Mouse (Mus musculus) cerebellum, adult 9-10 months (tissue): ENCODE results near the gene Eif3a.

ENCODE experiments used
- DNase-seq: peaks from one replicate; pipeline ENCODE4 v3.0.0; 2022

Gene Eif3a

GRCm38 (mm10) chr19:60790551-60791161 is at the start of gene Eif3a:
Gene Eif3a (minus strand): TSS chr19:60790658.
- peak; percentile 95 for DNase-seq

- peak; percentile 65 for DNase-seq
These were observed 47.3 kb upstream of the Eif3a start for GRCm38 (mm10) chr19:60837747-60838146.

GRCm38 (mm10) chr19:60818677-60819076 is 28.2 kb upstream of the Eif3a start:
- no peak for DNase-seq

- no peak for DNase-seq
These were observed 22.7 kb upstream of the Eif3a start for GRCm38 (mm10) chr19:60813133-60813532.

- no peak for DNase-seq
These were observed 21.6 kb upstream of the Eif3a start for GRCm38 (mm10) chr19:60812036-60812389.

- DNase-seq: peak; percentile 92
These were observed 20.9 kb upstream of the Eif3a start, which contains the start of gene Fam45a for GRCm38 (mm10) chr19:60811098-60812035. Gene Fam45a (plus strand): TSS chr19:60811585.

GRCm38 (mm10) chr19:60809927-60810326 is 19.5 kb upstream of the Eif3a start:
- DNase-seq: no peak

- DNase-seq: no peak
These were observed 14.4 kb upstream of the Eif3a start for GRCm38 (mm10) chr19:60804903-60805302.

- no peak for DNase-seq
These were observed 9.6 kb upstream of the Eif3a start for GRCm38 (mm10) chr19:60799867-60800569.

GRCm38 (mm10) chr19:60797415-60797814 is 7.0 kb upstream of the Eif3a start:
- no peak for DNase-seq

GRCm38 (mm10) chr19:60795244-60795643 is 4.8 kb upstream of the Eif3a start:
- DNase-seq: no peak

- no peak for DNase-seq
These were observed 2.8 kb upstream of the Eif3a start for GRCm38 (mm10) chr19:60793170-60793707.

- DNase-seq: no peak
These were observed 706 bp upstream of the Eif3a start for GRCm38 (mm10) chr19:60791164-60791563.

GRCm38 (mm10) chr19:60789919-60790506 is 445 bp downstream of the Eif3a start:
- peak; percentile 61 for DNase-seq

GRCm38 (mm10) chr19:60789452-60789851 is 1.0 kb downstream of the Eif3a start:
- no peak for DNase-seq

- DNase-seq: no peak
These were observed 2.1 kb downstream of the Eif3a start for GRCm38 (mm10) chr19:60788214-60788960.

- no peak for DNase-seq
These were observed 2.9 kb downstream of the Eif3a start for GRCm38 (mm10) chr19:60787465-60788150.

GRCm38 (mm10) chr19:60784712-60785111 is 5.7 kb downstream of the Eif3a start:
- DNase-seq: no peak

- DNase-seq: no peak
These were observed 8.4 kb downstream of the Eif3a start for GRCm38 (mm10) chr19:60782034-60782433.

- DNase-seq: no peak
These were observed 17.1 kb downstream of the Eif3a start for GRCm38 (mm10) chr19:60773366-60773765.
